Mouse (Mus musculus) testis, adult 2 months (tissue): Measurements from ENCODE around the gene Hspbp1. TPM values are rescaled to one million over a fixed set of nuclear protein-coding genes. Genes with fewer than 3 reads are reported as not detected.

Source experiments
- H3K27ac ChIP-seq: fragments of 200-500 bp; 2 replicates; pipeline ENCODE4 v1.5.1; 2012; ENCODE audit warnings: low read depth, low read length; ENCODE audit not compliant: control insufficient read depth, insufficient read depth
- H3K27me3 ChIP-seq: fragments of 200-500 bp; 2 replicates; pipeline ENCODE4 v1.6.1; 2012; ENCODE audit warnings: mild to moderate bottlenecking, low read length, moderate library complexity; ENCODE audit not compliant: control insufficient read depth, insufficient read depth
- H3K36me3 ChIP-seq: fragments of 200-500 bp; 2 replicates; pipeline ENCODE4 v1.6.1; 2012; ENCODE audit warnings: mild to moderate bottlenecking, low read length; ENCODE audit not compliant: control insufficient read depth, insufficient read depth
- H3K4me1 ChIP-seq: fragments of 200-500 bp; 2 replicates; pipeline ENCODE4 v1.6.1; 2012; ENCODE audit warnings: low read length; ENCODE audit not compliant: control insufficient read depth, insufficient read depth
- H3K4me3 ChIP-seq: fragments of 200-500 bp; 2 replicates; pipeline ENCODE4 v1.5.1; 2012; ENCODE audit warnings: low read depth, mild to moderate bottlenecking, low read length, moderate library complexity, mixed read lengths; ENCODE audit not compliant: control insufficient read depth
- CTCF ChIP-seq: fragments of 200-500 bp; IDR thresholded peaks from 2 replicates; pipeline ENCODE4 v1.5.1; 2012; ENCODE audit warnings: low read depth, mild to moderate bottlenecking, inconsistent platforms, low read length, moderate library complexity; ENCODE audit not compliant: control insufficient read depth, insufficient read depth, insufficient replicate concordance
- POLR2A ChIP-seq: fragments of 200-500 bp; IDR thresholded peaks from 2 replicates; pipeline ENCODE4 v1.6.1; 2012; ENCODE audit warnings: low read depth, mild to moderate bottlenecking, inconsistent platforms, low read length, moderate library complexity; ENCODE audit not compliant: control insufficient read depth
- polyA plus RNA-seq: library from polyadenylated mRNA; depleted of rRNA; stranded (reverse); fragments of >200 nt; gene quantifications from 2 replicates; pipeline ENCODE4 v1.2.3, GENCODE M21; 2012

Gene Hspbp1
- polyA plus RNA-seq, 1 experiment = 64.3 TPM

DNA sequence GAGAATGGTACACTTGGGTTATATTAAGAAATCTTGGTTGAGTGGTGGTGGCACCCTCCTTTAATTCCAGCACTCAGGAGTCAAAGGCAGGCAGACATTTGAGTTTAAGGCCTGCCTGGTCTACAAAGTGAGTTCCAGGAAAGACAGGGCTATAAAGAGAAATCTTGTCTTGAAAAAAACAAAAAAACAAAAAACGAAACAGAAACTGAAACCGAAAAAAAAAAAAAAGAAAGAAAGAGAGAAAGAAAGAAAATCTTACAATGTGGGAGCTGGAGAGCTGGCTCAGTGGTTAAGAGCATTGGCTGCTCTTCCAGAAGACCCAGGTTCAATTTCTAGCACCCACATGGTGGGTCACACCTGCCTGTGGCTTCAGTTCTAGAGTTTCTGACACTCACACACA lies 21.1 kb downstream of the Hspbp1 start:
- H3K27ac ChIP-seq = no peak overlapping the region
- H3K36me3 ChIP-seq = no peaks in the 10 kb centered on the region; the same call in 1 of the 2 replicates
- no peak for TF ChIP-seq POLR2A
- TF ChIP-seq CTCF = no peak
- H3K4me3 ChIP-seq = no peak overlapping the region
- H3K27me3 ChIP-seq = no peaks in the 10 kb centered on the region
- H3K4me1 ChIP-seq = peaks cover 2% of the 10 kb centered on the region; the same call in 1 of the 2 replicates

DNA sequence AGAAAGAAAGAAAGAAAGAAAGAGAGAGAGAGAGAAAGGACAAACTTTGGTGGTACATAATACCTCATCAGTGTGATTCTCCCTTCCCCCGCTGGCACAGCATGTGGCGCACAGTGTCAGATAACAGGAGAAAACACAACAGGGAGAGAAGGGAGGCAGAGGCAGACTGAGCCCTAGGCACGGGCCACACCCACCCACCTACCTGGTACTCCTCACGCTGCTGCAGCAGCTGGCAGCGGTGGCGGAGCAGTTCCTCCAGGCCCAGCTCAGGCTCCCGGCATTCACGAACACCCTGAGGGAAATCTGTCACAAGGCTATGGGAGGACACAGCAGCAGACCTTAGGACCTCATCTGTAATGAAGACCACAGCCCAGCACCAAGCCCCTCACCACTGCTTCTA lies 21.7 kb downstream of the Hspbp1 start:
- Histone ChIP-seq H3K36me3 (no peaks in the 10 kb centered on the region; the same call in 1 of the 2 replicates), H3K4me1 (peaks cover 2% of the 10 kb centered on the region; the same call in 1 of the 2 replicates), H3K27me3 (no peaks in the 10 kb centered on the region), H3K27ac (no peak overlapping the region), H3K4me3 (no peak overlapping the region)
- TF ChIP-seq CTCF = no peak
- TF ChIP-seq POLR2A = no peak

DNA sequence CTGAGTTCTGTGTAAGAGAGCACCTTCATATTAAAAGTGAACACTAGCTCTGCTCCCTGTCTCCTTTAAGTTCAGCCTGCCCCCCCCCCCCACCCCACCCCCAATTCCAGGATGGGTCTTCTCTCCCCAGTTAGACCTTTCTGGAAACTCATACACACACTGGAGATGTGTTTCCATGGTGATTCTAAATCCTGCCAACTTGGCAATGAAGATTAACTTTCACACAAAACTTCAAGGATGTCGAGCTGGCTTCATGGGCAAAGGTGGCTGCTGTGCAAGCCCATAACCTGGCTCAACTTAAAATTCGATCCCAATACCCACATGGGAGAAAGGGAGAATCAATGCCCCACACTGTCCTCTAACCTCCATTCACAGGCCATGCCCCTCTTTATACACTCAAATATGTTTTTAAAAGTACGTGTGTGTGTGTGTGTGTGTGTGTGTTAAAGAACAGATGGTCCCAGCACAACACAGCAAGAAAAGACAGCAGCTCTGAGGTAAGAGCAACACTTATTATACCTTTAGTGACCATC lies 24.9 kb downstream of the Hspbp1 start:
- H3K36me3 ChIP-seq = no peaks in the 10 kb centered on the region; the same call in 1 of the 2 replicates
- peaks cover 9% of the 10 kb centered on the region; the same call in 1 of the 2 replicates for H3K4me1 ChIP-seq
- H3K27ac ChIP-seq = peak overlapping the region; percentile 14
- H3K4me3 ChIP-seq = peak overlapping the region; percentile 86
- TF ChIP-seq POLR2A (no peak), CTCF (no peak)
- H3K27me3 ChIP-seq = no peaks in the 10 kb centered on the region

DNA sequence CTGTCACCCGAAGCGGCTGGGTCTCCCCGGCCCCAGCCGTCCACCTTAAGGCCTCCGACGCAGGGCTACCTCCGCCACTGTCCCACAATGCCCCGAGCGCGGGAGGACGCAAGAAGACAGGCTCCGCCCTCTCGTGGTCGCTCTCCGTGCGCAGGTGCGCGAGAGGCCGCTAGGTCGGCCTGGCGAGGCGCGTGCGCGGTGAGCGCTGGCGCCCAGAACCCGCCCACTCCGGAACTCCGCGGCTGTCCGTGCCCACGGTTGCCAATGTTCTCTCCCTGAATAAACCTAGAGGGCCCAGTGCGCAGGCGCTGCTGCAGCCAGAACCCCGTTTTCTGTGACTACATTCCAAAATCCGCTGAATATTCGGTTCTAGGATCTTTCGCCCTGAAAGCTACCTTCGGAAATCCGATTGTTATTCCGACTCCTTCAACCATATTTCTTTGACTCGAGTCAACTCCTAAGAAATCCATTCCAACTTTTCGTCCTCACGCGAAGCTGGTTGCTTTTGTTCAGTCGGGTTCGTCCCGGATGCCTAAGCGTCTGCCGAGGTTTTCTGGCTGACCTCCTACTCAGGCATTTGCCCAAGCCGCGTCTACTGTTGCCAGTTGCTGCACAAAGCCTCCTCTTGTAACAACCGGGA lies 25.8 kb downstream of the Hspbp1 start, which contains the start of gene Ppp6r1:
Gene Ppp6r1, minus strand, starts transcription at position 108 of the 640 bp plus-strand sequence.
- Histone ChIP-seq H3K4me1 (peaks cover 9% of the 10 kb centered on the region; the same call in 1 of the 2 replicates), H3K27me3 (no peaks in the 10 kb centered on the region), H3K4me3 (peak within 1 kb of the TSS; percentile 86), H3K36me3 (no peaks in the 10 kb centered on the region), H3K27ac (peak within 1 kb of the TSS; percentile 86)
- TF ChIP-seq POLR2A (peak; percentile 95), CTCF (no peak)

DNA sequence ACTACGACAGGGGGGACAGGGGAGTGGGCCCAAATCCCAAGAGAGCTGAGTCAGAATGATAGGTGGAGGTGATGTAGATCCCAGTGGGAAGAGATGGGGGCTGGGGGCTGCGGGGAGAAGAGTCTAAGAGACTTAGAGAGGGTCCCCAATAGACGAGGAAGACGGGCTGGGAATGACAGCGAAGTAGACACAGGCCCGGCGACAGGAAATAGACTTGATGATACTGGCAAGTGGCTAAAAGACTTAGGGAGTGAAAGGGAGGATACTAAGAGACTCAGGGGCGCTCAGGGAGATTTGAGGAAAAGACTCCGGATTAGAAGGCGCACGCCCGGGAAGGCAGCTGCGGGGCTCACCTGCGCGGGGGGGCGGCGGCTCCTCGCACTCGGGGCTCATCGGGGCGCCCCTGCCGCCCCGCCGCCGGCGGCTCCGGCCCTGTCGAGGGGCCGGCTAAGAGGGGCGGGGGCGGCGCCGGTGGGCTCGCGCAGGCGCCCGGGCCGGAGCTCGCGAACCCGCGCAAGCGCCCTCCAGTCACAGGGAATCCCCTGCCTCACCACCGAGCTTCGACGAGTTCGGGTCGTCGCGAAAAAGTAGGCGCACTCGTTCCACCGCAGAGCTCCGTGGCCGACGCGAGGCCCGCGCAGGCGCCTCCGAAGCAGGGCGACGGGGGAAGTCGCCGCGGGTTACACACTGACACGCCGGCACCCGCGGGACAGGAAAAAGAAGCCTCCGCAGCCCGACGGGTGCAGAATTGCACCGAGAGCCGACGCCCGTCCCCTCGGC lies 26.6 kb downstream of the Hspbp1 start:
- TF ChIP-seq POLR2A (no peak), CTCF (no peak)
- peaks cover 9% of the 10 kb centered on the region; the same call in 1 of the 2 replicates for H3K4me1 ChIP-seq
- no peaks in the 10 kb centered on the region for H3K36me3 ChIP-seq
- no peaks in the 10 kb centered on the region for H3K27me3 ChIP-seq
- H3K27ac ChIP-seq = peak overlapping the region; percentile 86
- H3K4me3 ChIP-seq = peak overlapping the region; percentile 86

DNA sequence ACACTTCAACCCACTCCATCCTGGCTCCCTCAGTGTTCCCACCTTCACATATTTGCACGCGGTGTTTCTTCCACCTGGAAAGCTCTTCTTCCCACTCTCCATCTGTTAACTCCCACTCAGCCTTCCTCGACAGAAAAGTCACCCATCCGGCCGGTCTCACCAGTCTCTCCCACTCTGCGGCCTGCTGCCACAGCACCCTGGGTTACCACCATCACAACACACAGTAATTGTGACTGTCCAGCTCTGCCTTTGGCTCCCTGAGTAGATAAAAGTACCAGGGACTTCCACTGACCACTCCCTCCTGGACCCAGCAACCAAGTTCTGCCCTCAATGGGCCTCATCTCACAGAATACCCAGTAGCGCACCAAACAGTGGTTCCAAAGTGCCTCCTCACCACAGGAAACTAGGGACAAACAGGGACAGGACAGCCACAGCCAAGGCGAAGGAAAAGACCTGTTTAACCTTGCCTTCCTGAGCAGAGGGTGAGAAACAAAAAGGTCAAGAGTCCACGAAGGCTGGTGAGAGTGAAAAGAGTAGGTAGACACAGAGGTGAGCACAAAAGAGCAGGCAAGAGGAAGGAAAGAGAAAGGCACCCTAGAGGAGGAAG lies 27.2 kb downstream of the Hspbp1 start:
- TF ChIP-seq POLR2A (no peak), CTCF (no peak)
- peaks cover 9% of the 10 kb centered on the region; the same call in 1 of the 2 replicates for H3K4me1 ChIP-seq

DNA sequence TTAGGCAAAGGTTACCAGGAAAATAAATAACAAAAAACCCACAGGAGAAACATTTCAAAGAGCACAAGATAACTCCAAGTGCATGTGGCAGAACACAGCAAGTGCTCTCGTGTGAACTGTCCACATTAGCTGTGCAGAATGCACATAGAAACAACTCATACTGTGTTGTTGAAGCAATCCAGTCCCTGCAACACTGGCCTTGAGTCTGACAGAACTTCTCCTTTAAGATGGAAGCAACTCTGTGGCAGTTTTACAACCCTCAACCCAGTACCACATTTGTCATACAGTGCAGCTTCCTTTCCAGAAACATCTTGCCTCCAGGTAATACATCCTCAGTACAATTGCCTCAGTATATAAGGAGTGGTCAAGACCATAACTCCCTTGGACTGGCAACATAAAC lies 28.1 kb downstream of the Hspbp1 start:
- H3K4me3 ChIP-seq = peak overlapping the region; percentile 45; the same call in 1 of the 2 replicates
- no peak overlapping the region for H3K27ac ChIP-seq
- no peaks in the 10 kb centered on the region for H3K27me3 ChIP-seq
- H3K36me3 ChIP-seq = no peaks in the 10 kb centered on the region
- TF ChIP-seq POLR2A = no peak
- no peak for TF ChIP-seq CTCF
- H3K4me1 ChIP-seq = peaks cover 9% of the 10 kb centered on the region; the same call in 1 of the 2 replicates

More for the DNA sequence above, 27.2 kb downstream of the Hspbp1 start:
- peak overlapping the region; percentile 86 for H3K4me3 ChIP-seq
- H3K27me3 ChIP-seq = no peaks in the 10 kb centered on the region
- H3K27ac ChIP-seq = peak overlapping the region; percentile 39
- H3K36me3 ChIP-seq = no peaks in the 10 kb centered on the region
